Mouse (Mus musculus): ENCODE measurements around the gene Abca2.
A peak's percentile ranks its signal among the peaks of the same experiment; 100 is the strongest.
"Not testable (repeated sequence)": the region's sequence is repeated elsewhere in the genome, so short reads cannot be mapped to it uniquely, and the experiment has no call there.

The Abca2 gene

GRCm38 (mm10) chr2:25428442-25429236, at the start of gene Abca2:
Abca2 (plus strand) TSS chr2:25428703.
- DNase-seq (ENCODE audit: low read depth): peak; percentile 83

DNA sequence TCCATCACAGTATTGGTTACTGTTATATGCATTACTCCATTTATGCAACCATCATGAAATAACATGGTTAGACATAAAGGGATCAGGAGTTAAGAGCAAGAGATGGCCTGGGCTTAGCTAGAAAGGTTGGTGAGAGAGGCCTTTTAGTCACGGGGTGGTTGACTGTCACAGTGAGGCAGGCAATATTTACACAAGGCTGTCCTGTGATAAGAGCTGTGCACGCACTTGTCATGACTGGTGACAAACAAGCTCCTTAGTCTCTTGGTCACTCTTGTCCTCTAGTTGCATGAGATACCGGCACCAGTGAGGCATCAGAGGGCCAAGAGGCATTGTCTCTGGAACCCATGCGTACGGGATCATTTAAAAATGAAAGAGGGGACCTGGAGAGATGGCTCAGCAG, 44.0 kb upstream of the Abca2 start:
- no peak for DNase-seq (ENCODE audit: low read depth)

- DNase-seq (ENCODE audit: low read depth): no peak
Measured at GRCm38 (mm10) chr2:25391266-25391665, 37.2 kb upstream of the Abca2 start.

DNA sequence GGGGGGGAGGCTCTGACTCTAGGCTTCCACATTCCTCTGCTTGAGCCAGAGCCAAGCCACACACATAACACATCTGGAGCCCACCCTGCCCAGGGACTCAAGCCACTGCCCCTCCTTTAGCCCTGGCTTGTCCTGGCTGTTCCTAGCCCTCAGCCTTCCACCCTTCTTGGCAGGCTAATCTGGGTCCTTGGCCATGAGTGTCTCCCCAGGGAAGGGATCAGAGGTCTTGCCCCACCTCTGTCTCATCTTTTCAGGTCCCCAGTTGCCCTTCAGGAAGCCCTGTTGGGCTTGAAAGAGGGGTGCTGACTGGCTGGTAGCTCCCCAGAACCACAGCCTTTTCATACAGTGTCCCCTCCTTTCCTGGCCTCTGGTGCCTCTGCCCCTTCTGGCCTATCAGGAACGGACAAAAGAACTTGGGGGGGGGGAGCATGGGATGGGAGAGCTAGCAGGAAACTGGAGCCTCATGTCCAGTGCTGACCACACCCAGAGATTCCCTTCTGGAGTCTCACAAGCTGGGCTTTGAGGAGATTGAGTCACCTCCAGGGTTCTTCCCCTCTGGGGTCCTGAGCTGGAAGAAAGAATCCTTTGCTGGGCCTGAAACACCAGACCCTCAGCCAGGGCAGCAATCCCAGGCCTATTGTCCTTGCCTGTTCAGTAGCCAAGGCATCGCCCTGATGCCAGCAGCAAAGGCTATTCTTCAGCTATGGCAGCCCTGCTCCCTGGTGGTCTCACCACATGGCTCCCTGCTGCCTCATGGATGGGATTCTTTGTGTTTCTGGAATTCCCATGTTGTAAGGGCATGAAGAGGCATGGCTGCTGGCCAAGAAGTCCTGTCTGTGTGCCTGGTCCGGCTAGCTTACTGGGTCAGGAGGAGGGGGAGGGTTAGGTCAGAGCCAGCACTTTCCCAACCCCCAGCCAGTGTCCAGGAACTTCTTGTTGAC, 34.0 kb upstream of the Abca2 start:
- DNase-seq (ENCODE audit: low read depth): no peak

- DNase-seq (ENCODE audit: low read depth): no peak
Measured at GRCm38 (mm10) chr2:25395721-25396596, 32.5 kb upstream of the Abca2 start, which contains the start of gene Entpd2. Entpd2 (plus strand) TSS chr2:25395874.

DNA sequence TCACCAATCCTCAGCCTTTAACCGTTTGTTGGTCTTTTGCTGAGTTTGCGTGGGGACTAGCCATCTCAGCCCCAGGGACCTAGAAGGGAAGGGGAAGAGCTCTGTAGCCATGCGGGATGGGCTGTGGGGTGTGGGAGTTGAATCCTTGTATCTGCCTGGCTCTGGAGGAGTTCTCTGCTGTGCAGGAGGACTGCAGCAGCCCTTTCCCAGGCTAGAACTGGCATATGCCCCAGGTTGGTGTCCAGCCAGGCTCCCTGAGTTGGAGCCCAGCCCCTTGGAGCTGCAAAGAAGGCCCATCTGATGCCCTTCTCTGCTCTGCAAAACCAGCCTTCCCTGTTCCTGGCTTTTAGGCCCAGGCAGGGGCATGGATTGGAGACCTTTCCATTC, 31.9 kb upstream of the Abca2 start:
- DNase-seq (ENCODE audit: low read depth): no peak

DNA sequence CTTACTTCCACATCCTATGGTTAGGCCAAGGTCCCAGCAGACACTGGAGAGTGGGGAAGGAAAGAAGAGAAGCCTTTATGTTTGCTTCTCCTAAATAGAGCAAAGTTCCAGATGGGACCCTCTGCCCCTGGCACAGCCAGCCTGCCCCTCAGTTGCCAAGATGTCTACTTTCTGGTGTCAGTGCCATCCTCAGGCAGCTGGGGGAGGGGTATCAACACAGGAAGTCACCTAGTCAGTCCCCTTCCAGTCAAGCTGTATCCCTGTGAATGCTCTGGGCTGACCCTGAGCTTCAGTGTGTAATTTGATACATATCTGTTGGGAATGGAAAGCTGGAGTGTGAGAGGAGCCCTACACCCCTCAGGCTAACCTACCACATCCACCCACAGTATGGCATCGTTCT, 31.5 kb upstream of the Abca2 start:
- DNase-seq (ENCODE audit: low read depth): no peak

GRCm38 (mm10) chr2:25398065-25398464, 30.4 kb upstream of the Abca2 start:
- DNase-seq (ENCODE audit: low read depth): no peak

DNA sequence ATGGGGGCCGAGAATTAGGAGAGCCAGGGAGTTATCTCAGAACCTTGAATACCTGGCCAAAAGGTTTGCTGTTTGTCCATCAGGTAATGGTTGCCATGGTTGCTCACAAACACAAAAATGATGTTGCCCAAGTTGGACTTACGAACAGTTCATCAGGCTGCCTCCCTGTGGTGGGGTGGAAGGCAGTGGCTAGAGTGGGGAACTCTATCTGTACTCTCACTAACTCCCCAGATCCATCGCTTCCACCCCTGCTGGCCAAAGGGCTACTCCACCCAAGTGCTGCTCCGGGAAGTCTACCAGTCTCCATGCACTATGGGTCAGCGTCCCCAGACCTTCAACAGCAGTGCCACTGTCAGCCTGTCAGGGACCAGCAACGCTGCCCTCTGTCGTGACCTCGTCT, 29.5 kb upstream of the Abca2 start, which contains the start of gene Npdc1:
Gene Npdc1, plus strand, starts transcription at position 301 of the 400 bp plus-strand sequence.
- no peak for DNase-seq (ENCODE audit: low read depth)

DNA sequence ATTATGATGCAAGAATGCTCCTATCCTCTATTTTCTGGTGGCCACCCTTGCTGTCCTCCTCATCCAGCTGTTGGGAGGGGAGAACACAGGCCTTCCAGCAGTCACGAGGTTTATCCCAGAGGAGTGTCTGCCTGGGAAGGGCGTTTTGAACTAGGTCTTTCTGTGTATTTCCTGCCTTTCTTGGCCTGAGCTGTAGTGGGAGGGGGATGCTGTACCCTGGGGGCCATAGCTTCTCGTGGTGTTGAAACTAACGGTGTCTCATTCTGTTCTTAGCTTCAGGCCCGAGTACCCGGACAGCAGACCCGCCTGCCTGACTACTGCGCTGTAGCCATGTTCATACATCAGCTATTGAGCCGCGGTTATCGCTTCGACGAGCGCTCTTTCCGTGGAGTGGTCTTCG, 28.2 kb upstream of the Abca2 start:
- DNase-seq (ENCODE audit: low read depth): no peak

DNA sequence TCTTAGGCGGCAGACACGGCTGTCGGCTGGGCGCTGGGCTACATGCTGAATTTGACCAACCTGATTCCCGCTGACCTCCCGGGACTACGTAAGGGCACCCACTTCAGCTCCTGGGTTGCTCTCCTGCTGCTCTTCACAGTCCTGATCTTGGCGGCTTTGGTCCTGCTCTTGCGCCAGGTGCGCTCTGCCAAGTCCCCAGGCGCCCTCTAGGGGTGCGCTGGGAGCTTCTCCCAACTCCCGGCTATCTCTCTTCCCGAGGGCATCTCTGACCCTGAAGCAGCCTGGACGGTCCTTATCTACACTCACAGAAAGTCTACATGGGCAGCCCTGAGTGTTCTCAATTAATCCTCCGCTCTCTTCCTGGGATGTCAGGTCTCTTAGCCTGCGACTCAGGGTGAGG, 27.7 kb upstream of the Abca2 start:
- DNase-seq (ENCODE audit: low read depth): no peak

GRCm38 (mm10) chr2:25402377-25402971, 26.0 kb upstream of the Abca2 start:
- DNase-seq (ENCODE audit: low read depth): peak; percentile 95

DNA sequence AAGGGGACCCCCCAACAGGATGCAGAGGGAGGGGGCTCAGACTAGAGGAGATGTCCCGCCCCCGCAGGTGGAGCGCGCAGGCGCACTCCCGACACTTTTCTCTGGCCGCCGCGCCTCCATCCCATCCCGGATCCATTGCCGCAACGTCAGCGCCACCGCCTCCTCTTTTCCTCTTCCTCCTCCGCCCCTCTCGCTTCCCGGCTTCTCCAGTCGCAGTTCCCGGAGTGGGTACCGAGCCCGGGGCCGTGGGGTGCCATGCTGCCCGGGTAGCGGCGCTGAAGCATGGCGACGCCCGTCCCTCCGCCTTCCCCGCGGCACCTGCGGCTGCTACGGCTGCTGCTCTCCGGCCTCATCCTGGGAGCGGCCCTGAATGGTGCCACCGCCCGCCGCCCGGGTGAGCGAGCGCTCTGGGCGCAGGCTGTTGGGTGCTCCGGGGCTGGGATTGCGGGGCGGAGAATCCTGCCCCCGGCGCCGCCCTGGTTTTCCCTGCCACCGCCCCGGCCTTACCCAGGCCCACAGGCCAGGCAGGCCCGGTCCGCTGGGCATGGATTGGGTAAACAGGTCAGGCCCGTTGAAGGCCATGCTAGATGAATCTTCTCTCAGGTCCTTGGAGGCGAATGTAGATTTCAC, 25.4 kb upstream of the Abca2 start:
- no peak for DNase-seq (ENCODE audit: low read depth)

DNA sequence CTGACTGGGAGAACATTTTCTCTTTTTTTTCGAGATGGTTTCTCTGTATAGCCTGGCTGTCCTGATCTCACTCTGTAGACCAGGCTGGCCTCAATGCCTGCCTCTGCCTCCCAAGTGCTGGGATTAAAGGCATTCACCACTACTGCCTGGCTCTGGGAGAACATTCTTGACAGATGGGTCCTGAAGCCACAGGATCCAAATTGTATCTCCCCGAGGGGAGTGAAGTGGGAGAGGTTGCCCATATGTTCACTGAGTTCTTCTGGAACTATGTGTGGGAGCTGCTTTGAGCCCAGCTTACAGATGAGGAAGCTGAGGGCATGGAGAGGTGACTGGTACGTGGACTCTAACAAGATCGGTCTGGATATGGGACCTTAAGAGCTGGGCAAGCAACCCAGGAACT, 24.5 kb upstream of the Abca2 start:
- no peak for DNase-seq (ENCODE audit: low read depth)

DNA sequence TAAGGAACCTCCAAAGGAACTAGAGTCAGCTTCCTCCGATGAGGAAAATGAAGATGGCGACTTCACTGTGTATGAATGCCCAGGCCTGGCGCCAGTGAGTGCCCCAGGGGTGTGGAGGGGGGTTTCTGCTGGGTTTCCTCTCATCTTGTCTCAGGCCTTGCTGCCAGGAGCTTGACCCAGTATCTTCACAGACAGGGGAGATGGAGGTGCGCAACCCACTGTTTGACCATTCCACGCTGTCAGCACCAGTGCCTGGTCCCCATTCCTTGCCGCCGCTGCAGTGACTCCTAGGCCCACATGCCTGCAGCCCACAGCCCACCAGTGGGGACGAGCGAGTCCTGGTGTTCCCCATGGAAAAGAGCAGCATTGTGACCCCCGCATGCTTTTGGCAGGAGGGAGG, 19.6 kb upstream of the Abca2 start:
- no peak for DNase-seq (ENCODE audit: low read depth)

DNA sequence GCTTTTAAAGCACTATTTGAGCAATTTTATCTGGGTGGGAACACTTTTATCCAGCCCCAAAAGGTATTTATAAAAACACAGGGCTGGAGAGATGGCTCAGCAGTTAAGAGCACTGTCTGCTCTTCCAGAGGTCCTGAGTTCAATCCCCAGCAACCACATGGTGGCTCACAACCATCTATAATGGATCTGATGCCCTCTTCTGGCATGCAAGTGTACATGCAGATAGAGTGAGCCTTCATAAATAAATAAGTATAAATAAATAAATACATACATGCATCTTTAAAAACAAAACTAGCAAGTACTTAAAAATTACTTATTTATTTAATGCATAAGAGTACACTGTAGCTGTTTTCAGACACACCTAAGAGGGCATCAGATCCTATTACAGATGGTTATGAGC, 15.1 kb upstream of the Abca2 start:
- DNase-seq (ENCODE audit: low read depth): not testable (repeated sequence)

DNA sequence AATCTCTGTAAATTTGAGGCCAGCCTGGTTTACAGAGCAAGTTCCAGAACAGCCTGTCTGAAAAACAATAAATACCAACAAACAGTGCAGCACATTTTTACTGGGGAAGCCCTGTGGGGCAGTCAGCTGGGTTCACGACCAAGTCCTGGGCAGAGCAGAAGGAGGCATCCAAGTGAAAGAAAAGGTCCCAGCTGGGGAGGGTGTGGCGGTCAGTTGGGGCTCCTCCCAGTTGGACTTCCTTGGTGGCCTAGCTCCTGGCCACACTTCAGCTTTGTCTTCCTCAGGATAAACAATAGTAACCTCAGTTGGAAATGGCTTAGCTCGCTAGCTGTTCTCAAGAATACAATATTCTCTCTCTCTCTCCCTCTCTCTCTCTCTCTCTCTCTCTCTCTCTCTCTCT, 11.1 kb upstream of the Abca2 start:
- no peak for DNase-seq (ENCODE audit: low read depth)

DNA sequence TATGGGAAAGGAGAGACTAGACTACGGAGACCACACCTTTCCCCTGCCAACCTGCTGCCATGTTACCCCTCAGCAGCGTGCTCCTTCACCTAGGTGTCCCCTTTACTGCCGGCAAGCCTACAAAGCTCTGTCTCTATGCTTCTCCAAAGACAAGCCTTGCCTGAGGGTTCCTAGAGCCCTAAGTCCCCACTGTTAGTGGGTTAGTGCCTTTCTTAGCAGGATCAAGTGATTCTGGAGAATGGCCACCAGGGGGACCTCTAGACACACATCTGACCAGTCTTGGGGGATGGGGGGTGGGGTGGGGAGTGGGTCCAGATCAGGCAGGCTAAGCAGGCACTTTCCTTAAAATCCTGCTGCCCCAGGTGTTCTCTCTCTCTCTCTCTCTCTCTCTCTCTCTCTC, 6.6 kb upstream of the Abca2 start:
- DNase-seq (ENCODE audit: low read depth): no peak

DNA sequence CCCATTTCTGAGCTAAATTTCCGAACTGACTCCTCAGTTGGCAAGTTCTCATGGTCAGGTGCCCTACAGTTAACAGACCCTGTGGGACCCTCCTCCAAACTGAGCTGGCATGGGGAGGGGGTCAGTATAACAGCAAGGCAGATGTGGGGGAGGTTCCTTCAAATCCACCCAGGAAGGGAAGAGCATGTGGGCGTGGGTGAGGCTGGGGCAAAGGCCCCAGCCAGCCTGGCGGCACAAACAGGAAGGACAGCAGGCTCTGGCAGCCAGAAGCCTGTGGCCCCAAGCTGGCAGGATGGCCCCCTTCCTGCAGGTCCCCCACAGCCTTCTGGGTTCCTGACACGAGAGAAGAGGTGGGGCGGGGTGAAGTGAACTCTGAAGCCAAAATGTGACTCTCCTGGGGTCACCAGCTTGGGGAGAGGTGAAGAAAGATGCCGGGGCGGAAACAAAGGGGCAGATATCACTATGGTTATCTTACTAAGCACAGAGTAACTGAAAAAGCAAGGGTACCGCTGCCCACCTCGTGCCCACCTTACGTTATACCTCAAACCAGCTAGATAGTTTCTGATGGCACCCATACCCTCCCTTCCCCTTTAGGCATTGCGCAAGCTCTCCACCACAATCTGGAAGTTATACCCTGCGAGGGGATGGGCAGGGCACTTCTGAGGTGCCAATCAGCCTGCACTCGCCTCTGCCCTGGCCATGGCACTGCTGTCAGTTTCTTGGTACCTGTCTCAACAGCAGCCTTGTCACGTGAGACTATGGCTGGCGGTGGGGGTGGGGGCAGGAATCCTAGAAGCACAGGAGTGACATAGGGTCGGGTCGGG, 5.7 kb upstream of the Abca2 start, which contains the start of gene Fut7:
Gene Fut7, plus strand, starts transcription at position 681 of the 824 bp plus-strand sequence.
- no peak for DNase-seq (ENCODE audit: low read depth)

DNA sequence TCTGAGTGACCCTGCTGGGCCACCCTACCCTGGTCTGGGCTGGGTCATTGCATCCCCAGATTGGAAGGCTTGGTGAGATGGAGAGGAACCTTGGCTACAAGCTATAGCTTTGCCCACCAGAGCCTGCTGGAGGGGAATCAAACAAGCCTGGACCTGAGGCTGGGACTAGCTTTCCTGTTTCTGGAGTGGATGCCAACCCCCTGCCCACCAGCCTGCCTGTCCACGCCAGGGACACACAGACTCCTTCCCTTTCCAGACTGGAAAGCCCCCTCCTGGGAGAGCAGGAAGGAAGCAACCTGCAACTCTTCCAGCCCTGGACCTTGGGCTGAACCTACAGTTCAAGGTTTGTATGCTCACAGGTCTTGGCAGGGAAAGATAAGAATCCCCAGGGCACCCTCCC, 4.9 kb upstream of the Abca2 start:
- DNase-seq (ENCODE audit: low read depth): no peak
